Mouse (Mus musculus): ENCODE data around the gene Stxbp5. TPM values are rescaled to one million over a fixed set of nuclear protein-coding genes. Genes with fewer than 3 reads are reported as not detected.

Stxbp5 gene
- total RNA-seq, 2 experiments from 2014 or later: 21.5 to 26.3 TPM

- no peak for ATAC-seq (replicated peaks; ENCODE audit: low FRiP score, poor library complexity, severe bottlenecking)
Measured at GRCm38 (mm10) chr10:9860022-9860421, 40.9 kb downstream of the Stxbp5 start.

GRCm38 (mm10) chr10:9859476-9859875, 41.4 kb downstream of the Stxbp5 start:
- no peak for ATAC-seq (replicated peaks; ENCODE audit: low FRiP score, poor library complexity, severe bottlenecking)

GRCm38 (mm10) chr10:9857850-9858249, 43.0 kb downstream of the Stxbp5 start:
- no peak for ATAC-seq (replicated peaks; ENCODE audit: low FRiP score, poor library complexity, severe bottlenecking)

GRCm38 (mm10) chr10:9856792-9857191, 44.1 kb downstream of the Stxbp5 start:
- no peak for ATAC-seq (replicated peaks; ENCODE audit: low FRiP score, poor library complexity, severe bottlenecking)

GRCm38 (mm10) chr10:9846408-9846807, 54.5 kb downstream of the Stxbp5 start:
- no peak for ATAC-seq (replicated peaks; ENCODE audit: low FRiP score, poor library complexity, severe bottlenecking)

GRCm38 (mm10) chr10:9839408-9839807, 61.5 kb downstream of the Stxbp5 start:
- ATAC-seq (replicated peaks; ENCODE audit: low FRiP score, poor library complexity, severe bottlenecking): no peak

- ATAC-seq (replicated peaks; ENCODE audit: low FRiP score, poor library complexity, severe bottlenecking): no peak
Measured at GRCm38 (mm10) chr10:9834986-9835385, 65.9 kb downstream of the Stxbp5 start.

- ATAC-seq (replicated peaks; ENCODE audit: low FRiP score, poor library complexity, severe bottlenecking): no peak
Measured at GRCm38 (mm10) chr10:9832937-9833336, 67.9 kb downstream of the Stxbp5 start.

- ATAC-seq (replicated peaks; ENCODE audit: low FRiP score, poor library complexity, severe bottlenecking): no peak
Measured at GRCm38 (mm10) chr10:9829744-9830143, 71.1 kb downstream of the Stxbp5 start.

GRCm38 (mm10) chr10:9821299-9821698, 79.6 kb downstream of the Stxbp5 start:
- ATAC-seq (replicated peaks; ENCODE audit: low FRiP score, poor library complexity, severe bottlenecking): no peak

GRCm38 (mm10) chr10:9818574-9818973, 82.3 kb downstream of the Stxbp5 start:
- ATAC-seq (replicated peaks; ENCODE audit: low FRiP score, poor library complexity, severe bottlenecking): no peak

GRCm38 (mm10) chr10:9813926-9814325, 87.0 kb downstream of the Stxbp5 start:
- no peak for ATAC-seq (replicated peaks; ENCODE audit: low FRiP score, poor library complexity, severe bottlenecking)

- no peak for ATAC-seq (replicated peaks; ENCODE audit: low FRiP score, poor library complexity, severe bottlenecking)
Measured at GRCm38 (mm10) chr10:9807596-9807995, 93.3 kb downstream of the Stxbp5 start.

GRCm38 (mm10) chr10:9805341-9805740, 95.5 kb downstream of the Stxbp5 start:
- ATAC-seq (replicated peaks; ENCODE audit: low FRiP score, poor library complexity, severe bottlenecking): no peak

GRCm38 (mm10) chr10:9803126-9803525, 97.8 kb downstream of the Stxbp5 start:
- no peak for ATAC-seq (replicated peaks; ENCODE audit: low FRiP score, poor library complexity, severe bottlenecking)

- no peak for ATAC-seq (replicated peaks; ENCODE audit: low FRiP score, poor library complexity, severe bottlenecking)
Measured at GRCm38 (mm10) chr10:9801571-9801970, 99.3 kb downstream of the Stxbp5 start.

GRCm38 (mm10) chr10:9799085-9799484, 101.8 kb downstream of the Stxbp5 start:
- ATAC-seq (replicated peaks; ENCODE audit: low FRiP score, poor library complexity, severe bottlenecking): no peak

GRCm38 (mm10) chr10:9796429-9796828, 104.5 kb downstream of the Stxbp5 start:
- no peak for ATAC-seq (replicated peaks; ENCODE audit: low FRiP score, poor library complexity, severe bottlenecking)

- ATAC-seq (replicated peaks; ENCODE audit: low FRiP score, poor library complexity, severe bottlenecking): no peak
Measured at GRCm38 (mm10) chr10:9794429-9794828, 106.5 kb downstream of the Stxbp5 start.

- no peak for ATAC-seq (replicated peaks; ENCODE audit: low FRiP score, poor library complexity, severe bottlenecking)
Measured at GRCm38 (mm10) chr10:9790947-9791346, 109.9 kb downstream of the Stxbp5 start.

GRCm38 (mm10) chr10:9786461-9786860, 114.4 kb downstream of the Stxbp5 start:
- ATAC-seq (replicated peaks; ENCODE audit: low FRiP score, poor library complexity, severe bottlenecking): no peak

- ATAC-seq (replicated peaks; ENCODE audit: low FRiP score, poor library complexity, severe bottlenecking): no peak
Measured at GRCm38 (mm10) chr10:9785651-9786050, 115.2 kb downstream of the Stxbp5 start.

- no peak for ATAC-seq (replicated peaks; ENCODE audit: low FRiP score, poor library complexity, severe bottlenecking)
Measured at GRCm38 (mm10) chr10:9779864-9780263, 121.0 kb downstream of the Stxbp5 start.
